Mouse (Mus musculus) left cerebral cortex, adult 9 months (tissue): ENCODE measurements around the gene Rpl18a.
A peak's percentile ranks its signal among the peaks of the same experiment; 100 is the strongest.

ENCODE experiments used
- DNase-seq, 2 experiments: peaks; one replicate each; pipeline ENCODE4 v3.0.0; 2022; ENCODE audit warnings: low spot score in 2 of 2

Gene Rpl18a

DNA sequence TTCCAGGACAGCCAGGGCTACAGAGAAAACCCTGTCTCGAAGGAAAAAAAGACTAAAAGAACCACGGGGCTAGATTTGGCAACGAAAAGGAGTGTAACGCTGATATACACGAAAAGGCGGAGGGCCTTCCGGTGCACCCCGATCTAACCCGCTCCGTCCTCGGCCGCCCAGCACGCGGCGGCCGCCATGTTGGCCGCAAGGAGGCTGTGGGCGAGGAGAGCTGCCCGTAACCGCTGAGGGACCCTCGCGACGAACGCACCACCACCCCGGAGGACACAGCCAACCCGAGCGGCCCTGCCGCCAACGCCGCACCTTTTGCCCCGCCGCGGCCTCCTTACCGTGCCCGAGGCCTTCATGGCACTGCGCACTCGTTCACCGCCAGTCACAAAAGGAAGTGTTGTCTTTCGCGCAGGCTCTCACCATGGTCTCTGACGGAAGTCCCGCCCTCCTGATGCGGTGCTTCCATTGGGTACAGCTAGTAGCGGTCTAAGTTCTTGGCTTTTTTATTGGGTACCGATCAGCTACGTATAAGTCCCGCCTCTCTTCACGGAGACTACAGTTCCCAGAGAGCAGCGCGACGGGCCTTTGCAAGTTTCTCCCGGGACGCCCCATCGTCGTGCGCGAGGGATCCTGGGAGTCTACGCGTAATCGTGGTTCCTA is at the start of gene Rpl18a:
Rpl18a (minus strand) TSS at position 392 of the 660 bp plus-strand sequence.
- DNase-seq = peak; percentile 98

DNA sequence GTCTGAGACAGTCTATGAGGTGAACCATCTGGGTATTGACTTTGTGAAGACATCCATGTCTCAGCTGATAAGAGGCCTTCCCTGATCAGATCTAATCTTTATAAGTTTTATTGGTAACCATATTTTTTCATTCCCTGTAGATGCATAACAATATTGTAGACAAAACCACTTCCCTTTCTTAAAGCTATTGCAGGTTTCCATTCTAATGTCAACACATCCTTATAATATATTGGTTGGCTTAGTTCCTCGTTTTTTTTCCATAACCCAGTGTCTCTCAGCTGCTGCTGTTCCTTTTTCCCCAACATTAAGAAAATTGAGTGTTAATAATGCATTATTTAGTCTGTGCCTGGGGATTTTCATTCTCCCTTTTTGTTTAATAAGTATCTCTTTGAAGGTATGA is 46.0 kb upstream of the Rpl18a start:
- DNase-seq = no peak

DNA sequence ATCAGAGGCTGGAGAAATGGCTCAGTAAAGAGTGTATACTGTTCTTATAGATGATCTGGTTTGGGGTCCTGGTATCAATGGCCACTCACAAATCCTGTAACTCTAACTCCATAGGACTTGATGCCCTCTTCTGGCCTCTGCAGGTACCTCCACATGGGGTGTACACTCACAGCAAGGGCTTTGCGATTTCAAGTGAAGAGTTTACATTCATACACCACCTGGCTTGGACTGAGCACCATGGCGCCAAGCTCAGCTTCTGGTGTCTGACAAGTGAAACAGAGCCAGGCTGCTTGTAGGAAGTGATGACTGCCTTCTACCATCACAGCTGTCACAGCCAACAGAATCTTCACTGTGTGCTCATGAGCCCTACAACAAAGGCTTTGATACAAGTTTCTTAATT is 44.3 kb upstream of the Rpl18a start:
- DNase-seq = no peak

DNA sequence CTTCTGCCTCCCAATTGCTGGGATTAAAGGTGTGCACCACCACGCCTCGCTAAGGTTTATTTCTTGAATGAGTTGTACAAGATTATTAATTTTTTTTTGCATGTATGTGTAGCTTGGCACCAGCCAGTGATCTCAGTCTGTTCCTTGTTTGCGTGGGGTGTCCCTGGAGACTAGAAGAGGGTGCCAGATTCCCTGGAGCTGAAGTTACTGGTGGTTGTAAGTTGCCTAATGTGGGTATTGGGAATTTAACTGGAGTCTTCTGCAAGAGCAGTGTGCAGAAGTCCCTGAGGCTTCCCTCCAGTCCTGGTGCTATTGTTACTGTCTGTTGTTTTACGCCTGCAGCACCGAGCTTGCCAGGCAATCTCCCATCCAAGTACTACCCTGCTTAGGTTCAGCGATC is 40.0 kb upstream of the Rpl18a start:
- DNase-seq = no peak

DNA sequence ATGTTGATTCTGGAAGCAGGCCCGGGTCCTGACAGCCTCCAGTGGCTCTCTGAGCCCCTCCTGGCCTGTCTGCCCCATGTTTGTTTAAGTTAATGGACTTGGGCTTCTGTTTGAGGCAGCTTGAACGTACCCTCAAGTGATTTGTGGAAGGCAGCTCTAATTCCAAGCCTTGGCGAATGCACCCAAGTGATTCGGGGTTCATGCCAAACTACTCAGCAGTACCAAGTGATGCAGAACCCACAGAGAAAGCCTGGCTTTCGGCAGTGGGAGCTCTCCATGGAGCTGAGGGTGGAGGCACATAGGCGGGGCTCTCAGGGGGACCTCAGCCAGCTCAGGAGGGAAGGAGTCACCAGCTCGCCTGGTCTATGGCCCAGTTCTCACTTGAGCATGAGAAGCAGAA is 37.6 kb upstream of the Rpl18a start:
- no peak for DNase-seq

DNA sequence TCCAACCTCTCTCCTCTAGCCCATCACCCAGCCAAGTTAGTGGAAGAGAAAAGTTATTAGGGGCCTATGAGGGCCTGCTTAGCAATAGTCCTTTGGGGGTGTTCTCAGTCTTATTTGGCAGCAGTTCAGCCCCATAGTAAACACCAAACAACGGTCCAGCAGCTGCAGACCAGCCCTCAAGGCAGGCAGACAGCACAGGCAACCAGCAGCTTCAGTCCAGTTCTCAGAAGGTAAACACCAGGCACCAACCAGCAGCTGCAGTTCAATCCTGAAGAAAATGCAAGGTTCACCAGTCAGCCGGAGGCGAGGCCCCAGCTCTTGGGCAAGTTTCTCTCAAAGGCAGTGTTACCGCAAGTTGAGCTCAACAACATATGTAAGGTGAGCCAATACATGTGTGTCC is 35.8 kb upstream of the Rpl18a start:
- no peak for DNase-seq

DNA sequence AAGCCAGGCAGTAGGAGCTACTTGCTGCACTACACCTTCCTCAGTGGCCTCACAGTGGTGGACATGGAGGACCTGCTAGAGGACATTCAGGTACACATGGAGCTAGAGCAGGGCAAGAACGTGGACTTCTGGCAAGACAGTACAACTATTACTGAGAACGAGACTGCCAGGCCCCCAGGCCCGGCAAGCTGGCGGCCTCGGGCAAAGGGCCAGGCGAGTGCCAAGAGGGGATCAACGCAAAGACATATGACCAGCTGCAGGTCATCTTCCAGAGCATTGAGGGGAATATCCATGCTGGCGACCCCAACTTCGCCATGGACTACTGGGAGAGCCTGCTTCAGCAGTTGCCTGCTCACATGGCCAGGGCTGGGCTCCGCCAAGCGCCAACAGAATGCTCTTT is 34.5 kb upstream of the Rpl18a start:
- DNase-seq = no peak

DNA sequence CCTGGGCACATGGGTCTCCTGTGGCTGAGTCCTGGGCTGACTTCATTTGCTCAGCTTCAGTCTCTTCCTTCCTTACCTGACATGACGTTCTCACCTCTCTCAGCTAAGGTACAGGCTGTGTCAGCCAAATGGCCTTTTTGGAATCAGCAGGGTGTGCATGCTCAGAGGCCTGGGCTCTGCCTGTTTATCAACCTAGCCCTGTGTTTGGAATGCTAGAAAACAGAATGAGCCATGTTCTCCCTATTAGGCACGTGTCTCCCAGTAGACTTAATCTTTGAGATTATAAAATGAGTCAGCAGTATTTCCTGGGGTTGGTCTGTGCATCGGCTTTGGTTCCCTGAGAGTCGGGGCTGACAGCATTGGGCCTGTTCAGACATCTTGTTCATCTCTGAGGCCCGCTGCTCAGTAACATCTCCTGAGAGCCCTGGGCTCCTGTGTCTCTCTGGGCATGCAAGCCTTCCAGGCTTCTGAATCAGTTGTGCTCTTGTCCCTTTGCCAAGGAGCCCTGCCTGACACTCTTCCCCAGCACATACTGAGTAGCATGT is 31.6 kb upstream of the Rpl18a start:
- DNase-seq = no peak

DNA sequence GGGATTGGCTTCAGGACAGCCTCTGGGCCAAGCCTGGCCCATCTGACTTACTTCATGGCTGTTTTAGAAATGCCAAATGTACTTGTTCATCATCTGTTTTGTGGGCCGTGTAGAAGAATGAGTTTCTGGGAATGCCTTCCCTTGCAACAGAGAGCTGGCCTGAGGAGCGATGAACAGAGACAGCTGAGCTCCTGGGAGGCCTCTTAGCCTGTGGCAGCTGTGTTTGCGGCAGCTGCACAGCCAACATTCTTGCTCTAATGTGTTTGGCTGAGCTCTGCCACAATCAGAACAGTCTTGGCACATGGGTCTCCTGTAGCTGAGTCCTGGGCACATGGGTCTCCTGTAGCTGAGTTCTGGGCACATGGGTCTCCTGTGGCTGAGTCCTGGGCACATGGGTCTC is 30.9 kb upstream of the Rpl18a start:
- no peak for DNase-seq

DNA sequence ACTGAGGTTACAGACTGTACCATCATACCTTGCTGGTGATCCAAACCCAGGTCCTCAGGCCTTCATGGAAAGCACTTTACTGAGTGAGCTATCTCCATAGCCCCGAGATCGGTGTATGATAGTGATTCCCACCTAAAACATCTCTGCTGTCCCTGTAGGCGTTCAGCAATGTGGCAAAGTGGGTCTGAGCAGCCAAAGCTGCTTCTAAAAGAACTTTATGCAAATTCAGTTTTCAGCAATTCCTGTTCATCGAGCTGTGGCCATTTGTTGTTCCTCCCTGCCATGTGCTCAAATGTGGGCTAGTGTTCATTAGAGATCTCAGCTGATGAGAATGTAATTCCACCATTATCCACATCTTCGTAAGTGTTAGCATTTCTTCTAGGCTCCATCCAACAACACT is 29.2 kb upstream of the Rpl18a start:
- no peak for DNase-seq

DNA sequence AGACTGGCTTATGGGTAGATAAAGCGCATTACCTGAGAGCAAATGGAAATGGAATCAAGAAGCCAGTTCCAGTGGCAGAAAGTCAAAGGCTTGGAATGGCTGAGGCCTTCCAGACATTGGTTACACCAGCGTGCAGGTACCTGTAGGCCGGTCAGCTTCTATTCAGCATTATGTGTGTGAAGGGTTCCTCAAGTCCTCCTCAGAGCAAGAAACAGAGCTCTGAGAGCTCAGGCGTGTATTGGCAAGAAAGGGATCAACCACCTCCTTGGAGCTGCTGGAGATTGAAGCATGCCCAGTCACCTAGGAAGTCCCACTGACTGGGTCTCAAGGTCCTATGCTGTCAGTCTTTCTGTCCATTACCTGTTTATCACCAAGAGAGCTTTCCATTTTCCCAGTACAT is 28.5 kb upstream of the Rpl18a start:
- DNase-seq = no peak

DNA sequence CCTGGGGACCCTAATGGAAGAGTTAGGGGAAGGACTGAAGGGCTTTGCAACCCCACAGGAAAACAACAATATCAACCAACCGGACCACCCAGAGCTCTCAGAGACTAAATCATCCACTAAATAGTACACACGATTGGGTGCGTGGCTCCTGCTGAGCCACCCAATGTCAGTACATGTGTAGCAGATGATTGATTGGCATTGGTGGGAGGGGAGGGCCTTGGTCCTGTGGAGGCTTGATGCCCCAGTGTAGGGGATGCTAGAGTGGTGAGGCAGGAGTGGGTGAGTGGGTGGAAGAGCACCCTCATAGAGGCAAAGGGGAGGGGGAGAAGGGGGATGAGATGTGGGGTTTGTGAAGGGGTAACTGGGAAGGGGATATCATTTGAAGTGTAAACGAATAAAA is 26.9 kb upstream of the Rpl18a start:
- no peak for DNase-seq

DNA sequence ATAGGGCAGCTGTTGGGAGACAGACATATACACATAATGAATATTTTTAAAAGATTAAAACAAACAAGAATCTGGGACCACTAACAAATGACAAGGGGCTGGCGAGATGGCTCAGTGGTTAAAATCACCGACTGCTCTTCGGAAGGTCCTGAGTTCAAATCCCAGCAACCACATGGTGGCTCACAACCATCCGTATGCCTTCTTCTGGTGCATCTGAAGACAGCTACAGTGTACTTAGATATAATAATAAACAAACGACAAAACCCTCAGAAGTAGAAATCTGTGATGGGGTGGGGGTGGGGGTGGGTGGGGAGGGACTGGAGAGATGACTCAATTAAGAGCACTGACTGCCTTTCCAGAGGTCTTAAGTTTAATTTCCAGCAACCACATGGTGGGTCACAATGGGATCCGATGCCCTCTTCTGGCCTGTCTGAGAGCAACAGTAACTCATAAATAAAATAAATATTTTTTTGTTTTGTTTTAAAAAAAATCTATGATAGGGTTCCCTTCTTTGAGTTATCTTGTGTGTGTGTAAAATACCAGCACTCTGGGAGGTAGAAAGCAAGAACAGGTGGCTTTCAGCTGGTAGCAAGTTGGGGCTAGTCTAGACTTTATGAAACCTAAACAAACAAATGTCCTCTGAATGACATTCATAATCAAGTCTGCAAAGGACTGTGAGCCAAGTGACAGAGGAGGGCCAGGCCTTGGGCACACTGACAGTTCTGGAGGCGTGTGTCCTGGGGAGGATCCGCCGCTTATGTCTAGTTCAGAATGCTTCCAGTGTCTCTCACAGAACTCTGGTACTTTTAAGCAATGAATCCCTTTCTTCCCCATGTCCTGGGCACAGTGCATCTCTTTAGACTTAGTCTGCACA is 23.1 kb upstream of the Rpl18a start:
- no peak for DNase-seq

DNA sequence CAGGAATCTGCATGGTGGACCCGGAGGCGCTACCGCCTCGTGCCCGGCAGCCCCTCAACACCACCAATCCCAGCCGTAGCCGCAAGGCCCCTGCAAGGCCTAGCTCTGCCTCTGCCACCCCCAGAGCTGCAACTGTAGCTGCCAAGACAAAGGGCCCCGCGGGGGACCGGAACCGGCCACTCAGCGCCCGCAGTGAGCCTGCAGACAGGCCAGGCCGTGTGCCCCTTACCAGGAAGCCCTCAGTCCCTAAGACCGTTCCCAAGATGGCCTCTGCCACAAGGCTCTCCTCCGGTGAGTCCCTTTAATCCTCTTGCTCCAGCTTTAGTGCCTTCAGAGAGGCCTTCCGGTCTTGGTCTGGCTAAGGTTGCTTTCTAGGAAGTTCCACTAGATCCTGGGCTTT is 17.5 kb upstream of the Rpl18a start:
- no peak for DNase-seq

DNA sequence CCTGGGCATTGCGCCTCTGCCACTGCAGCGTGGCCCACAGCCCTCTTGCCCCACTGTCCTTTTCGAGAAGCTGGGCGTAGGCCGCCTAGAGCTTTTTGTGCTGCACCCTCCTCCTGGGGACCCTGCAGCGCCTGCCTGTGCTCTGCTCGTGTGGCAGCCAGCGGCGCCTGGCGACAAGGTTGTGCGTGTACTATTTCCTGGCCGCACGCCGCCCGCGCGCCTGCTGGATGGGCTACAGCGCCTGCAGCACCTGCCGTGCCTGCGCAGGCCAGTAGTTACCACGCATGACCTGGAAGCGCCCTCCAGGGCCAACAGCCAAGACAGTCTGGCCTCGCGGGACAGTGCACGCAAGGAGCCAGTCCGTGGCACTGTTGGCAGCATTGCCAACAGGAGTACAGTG is 16.3 kb upstream of the Rpl18a start:
- DNase-seq = no peak

DNA sequence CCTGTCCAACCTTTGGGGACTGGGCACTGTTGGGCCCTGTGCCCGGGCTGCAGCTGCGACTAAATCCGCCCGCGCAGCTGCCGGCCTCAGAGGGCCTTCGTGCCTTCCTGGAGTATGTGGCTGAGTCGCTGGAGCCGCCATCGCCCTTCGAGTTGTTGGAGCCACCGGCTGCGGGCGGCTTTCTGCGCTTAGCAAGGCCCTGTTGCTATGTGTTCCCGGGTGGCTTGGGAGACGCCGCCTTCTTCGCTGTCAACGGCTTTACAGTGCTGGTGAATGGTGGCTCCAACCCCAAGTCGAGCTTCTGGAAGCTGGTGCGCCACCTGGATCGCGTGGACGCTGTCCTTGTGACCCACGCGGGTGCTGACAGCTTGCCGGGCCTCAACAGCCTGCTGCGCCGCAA is 15.7 kb upstream of the Rpl18a start:
- no peak for DNase-seq

DNA sequence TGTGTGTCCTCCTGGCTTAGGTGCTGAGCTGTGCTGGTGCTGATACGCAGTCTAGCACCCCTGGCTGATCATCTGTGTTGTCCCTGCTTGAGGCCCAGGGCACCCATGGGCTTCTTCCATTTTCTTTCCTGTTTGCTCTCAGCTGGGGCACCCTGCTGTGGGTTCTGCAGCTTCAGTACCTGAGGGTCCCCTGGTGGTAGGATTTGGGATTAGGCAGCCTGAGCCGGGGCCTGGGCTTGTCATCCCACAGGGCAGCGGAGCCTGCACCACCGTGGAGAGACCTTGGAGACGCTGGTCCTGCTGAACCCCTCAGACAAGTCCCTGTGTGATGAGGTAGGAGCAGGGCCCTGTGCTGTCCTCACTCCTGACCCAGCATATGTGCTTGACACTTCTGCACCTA is 14.4 kb upstream of the Rpl18a start:
- DNase-seq = no peak

DNA sequence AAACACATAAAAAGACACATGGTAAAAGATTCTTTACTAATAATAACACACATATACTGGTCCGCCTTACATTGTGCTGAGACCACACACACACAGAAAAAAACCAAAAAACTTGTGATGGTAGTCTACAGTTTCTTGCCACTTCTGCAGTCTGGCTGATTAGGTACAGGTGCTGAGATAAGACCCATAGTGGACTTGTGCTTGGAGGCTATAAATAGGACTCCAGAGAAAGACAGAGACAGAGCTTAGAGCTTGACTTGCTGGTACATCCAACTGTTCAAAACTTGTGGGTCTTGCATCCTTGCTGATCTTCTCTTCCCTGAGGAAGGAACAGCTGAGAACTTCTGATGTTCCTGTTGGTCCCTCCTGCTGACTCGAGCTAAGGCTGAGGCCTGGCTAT is 10.3 kb upstream of the Rpl18a start:
- DNase-seq = no peak

DNA sequence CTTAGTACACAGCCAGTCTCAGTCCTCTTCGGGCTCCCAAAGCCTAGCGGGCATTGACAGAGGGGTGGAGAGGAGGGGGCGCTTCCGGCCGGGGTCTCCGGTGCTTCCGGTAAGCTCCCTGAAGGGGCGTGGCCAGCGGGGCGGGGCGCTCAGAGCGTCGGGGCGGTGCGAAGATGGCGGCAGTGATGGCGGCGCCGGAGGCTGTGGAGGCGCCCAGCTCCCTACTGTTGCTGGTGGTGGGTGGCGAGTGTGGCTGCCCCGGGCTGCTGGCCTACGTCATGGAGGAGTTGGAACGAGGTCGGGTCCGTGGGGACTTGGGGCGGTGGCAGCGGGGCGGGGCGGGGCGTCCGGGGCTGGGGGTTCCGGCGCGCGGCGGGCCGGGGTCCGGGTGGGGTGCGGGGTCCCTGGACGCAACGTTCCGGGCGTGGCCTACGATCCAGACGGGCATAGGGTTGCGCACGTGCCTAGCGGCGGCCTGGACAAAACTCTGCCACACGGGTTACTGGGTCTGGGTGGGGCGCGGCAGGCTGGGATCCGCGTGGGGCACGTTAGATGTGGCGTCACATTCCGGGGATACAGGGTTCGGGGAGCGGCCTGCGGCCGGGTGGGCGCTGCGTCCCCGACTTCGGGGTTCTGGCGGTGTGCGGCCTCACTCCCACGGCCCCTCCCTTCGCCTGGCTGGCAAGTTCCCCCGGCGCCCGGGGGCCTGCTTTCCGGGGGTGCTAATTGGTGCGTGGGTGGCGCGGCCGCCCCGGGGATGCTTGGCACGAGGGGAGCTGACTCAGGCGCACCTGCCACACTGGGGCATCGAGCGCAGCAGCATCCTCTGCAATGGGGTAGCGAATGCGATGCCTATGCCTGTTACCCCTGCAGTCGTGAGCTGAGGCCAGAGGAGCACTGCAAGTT is 8.9 kb upstream of the Rpl18a start, which contains the start of gene Map1s:
Map1s (plus strand) TSS at position 102 of the 906 bp plus-strand sequence.
- peak; percentile 61 to 76 for DNase-seq

DNA sequence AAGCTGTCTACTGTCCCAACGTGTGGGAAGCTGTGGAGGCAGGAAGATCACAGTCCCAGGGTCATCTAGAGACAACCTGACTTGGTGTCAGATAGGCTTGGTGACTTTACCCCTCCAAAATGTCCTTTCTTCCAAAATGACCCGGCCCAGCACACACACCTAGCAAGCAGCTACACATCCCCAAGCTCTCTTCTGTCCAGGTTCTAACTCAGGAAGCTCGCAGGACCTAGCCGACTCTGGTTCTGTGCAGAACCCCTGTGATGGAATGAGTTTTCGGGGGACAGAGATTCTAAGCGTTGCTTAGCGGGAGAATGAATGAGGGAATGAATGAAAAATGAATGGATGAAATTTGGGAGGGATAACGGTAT is 8.2 kb upstream of the Rpl18a start:
- no peak for DNase-seq

DNA sequence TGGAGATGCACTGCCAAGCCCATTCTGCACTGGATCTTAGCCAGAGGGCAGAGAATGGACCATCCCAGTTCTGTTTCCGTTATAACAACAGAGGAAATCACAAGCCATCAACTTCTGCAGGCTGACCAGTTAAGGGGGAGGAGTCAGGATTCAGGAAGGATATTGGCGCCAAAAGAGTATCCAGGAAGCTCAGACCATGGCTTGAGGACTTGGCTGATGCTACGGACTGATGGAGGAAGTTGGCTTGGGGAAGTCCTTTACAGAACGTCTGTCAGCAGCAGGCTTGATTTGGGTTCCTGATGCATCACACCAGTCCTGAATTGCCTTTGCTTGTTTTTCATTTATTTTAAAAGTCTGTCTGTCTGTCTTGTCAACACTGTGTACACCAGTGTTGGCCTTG is 7.3 kb upstream of the Rpl18a start:
- no peak for DNase-seq

DNA sequence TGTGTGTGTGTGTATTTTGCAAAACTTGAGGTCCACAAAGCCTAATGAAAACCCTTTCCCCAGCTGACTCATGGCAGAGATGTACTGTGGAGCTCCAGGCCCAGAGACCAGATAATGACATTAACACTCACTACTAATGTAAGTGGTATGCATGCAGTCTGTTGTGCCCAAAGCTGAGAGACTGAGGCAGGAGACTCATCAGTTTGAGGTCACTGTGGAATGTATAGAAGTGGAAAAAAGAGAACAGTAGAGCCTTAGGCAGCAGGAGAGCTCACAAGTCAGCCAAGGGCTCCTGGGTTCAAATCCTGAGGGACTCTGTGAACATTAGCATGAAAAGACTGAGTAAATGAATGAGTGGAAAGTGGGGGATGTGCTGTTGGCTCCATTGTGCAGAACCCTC is 6.4 kb upstream of the Rpl18a start:
- no peak for DNase-seq
